Mouse (Mus musculus): ENCODE results near the gene 6430531B16Rik.

GRCm38 (mm10) chr7:139982058-139982457 is 3.5 kb upstream of the 6430531B16Rik start:
- TF ChIP-seq CTCF (IDR thresholded peaks at IDR 0.05; ENCODE audit: low read depth) (no peak), EP300 (IDR thresholded peaks at IDR 0.05; ENCODE audit: low read depth) (no peak)

All from liver, embryonic 14.5 days (tissue).